Mouse (Mus musculus) thymus, adult 2 months (tissue): ENCODE measurements around the gene D17Wsu92e.

Experiments
- CTCF ChIP-seq: fragments of 200-500 bp; IDR thresholded peaks from 2 replicates; pipeline ENCODE4 v1.5.1; 2012; ENCODE audit warnings: mild to moderate bottlenecking, control low read depth, low read length, moderate library complexity, borderline replicate concordance; ENCODE audit not compliant: control insufficient read depth, poor library complexity, insufficient read depth; ENCODE audit errors: extremely low read depth
- POLR2A ChIP-seq: fragments of 200-500 bp; IDR thresholded peaks from 2 replicates; pipeline ENCODE4 v1.6.1; 2012; ENCODE audit warnings: mild to moderate bottlenecking, low read length, control low read depth, moderate library complexity; ENCODE audit not compliant: control insufficient read depth, poor library complexity, insufficient read depth; ENCODE audit errors: extremely low read depth

- TF ChIP-seq CTCF (no peak), POLR2A (no peak)
These were observed 107.6 kb downstream of the D17Wsu92e start for GRCm38 (mm10) chr17:27712832-27713231.
